Mouse (Mus musculus): ENCODE measurements around the gene Pole.

DNA sequence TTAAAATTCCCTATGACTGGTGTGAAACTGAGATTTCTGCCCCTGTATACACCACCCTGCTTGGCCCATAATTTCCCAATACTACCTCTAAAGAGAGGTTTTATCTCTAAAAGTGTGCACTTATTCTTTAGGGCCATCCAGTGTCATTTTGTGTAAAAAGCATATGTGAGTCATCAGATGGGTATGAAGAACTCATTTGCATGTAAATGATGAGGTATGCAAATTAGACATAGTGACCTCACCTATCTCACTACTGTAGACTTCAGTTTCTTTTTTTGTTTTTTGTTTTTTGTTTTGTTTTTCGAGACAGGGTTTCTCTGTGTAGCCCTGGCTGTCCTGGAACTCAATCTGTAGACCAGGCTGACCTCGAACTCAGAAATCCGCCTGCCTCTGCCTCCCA lies 27.0 kb downstream of the Pole start:
- TF ChIP-seq POLR2A (IDR thresholded peaks at IDR 0.05; ENCODE audit: low read depth, low read length) (no peak), CTCF (IDR thresholded peaks at IDR 0.05; ENCODE audit: extremely low read depth, insufficient read length, insufficient replicate concordance, low read depth, low read length) (no peak)
